Comparison of ENCODE assay signal across 9 mouse cellular contexts in the genomic region with DNA sequence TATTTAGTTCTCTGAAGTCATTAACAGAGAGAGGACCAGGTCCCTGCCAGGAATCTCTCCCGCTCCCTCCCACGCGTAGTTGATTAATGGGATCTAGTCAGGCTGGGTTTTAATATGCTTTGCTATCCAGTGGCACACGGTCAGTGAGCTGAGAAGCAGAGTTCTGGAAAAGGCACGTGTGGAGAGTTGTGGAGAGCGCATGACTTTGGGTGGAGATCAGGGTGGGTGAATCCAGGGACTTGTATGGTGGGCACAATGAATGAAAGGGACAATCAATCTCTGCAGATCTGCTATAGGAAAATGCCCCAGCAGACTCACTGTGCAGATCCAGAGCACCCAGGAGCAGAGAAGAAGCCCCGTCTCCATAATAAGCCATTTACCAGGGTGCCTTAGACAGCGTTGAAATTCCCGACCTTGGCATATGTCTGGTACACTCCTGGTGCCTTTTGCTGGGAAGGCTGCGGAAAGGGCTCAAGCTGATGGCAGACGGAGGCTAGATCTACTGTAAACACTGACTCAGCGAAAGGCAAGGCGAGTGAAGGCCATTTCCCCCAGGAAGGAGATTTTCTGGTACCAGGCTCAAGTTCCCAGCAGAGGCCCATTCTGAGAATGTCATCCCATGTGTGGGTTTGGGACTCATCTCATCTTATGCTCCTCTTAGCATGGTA.
DNase-seq lines count a peak whose midpoint lies in the region; ATAC-seq and TF ChIP-seq lines count a peak whose summit lies in the region.
"Had no signal": no experiment of that assay in that cellular context is flagged by ENCODE, and none has a peak within 500 bp of the region (broad histone marks: within the 10 kb centered on the region; RNA-seq: fewer than 3 reads in every experiment).

No protein-coding gene starts in this region.

- no peaks in the 10 kb centered on the region for H3K27me3 ChIP-seq in embryonic facial prominence, embryonic 15.5 days
- H3K27me3 ChIP-seq in neural tube, embryonic 13.5 days = no peaks in the 10 kb centered on the region
- H3K27me3 ChIP-seq in cerebellum, adult 2 months (ENCODE audit: control insufficient read depth, insufficient read depth, low read length) = no peaks in the 10 kb centered on the region; the same call in 1 of the 2 replicates

- no peak for TF ChIP-seq POLR2A in cerebellum, adult 2 months (IDR thresholded peaks at IDR 0.05; ENCODE audit: borderline replicate concordance, insufficient read depth, low read length)

- H3K4me1 ChIP-seq in embryonic facial prominence, embryonic 15.5 days = peaks cover 23% of the 10 kb centered on the region
- peaks cover 20% of the 10 kb centered on the region for H3K4me1 ChIP-seq in neural tube, embryonic 13.5 days (replicated peaks)
- H3K4me1 ChIP-seq in cerebellum, adult 2 months (ENCODE audit: control insufficient read depth, insufficient read depth, low read length) = no peaks in the 10 kb centered on the region; the same call in 1 of the 2 replicates

- peak overlapping the region; percentile 46; the same call in 1 of the 2 replicates for H3K4me2 ChIP-seq in embryonic facial prominence, embryonic 15.5 days (replicated peaks)
- H3K4me2 ChIP-seq in neural tube, embryonic 13.5 days = peak overlapping the region; percentile 43

- peak; percentile 16 to 41 for DNase-seq in urinary bladder, adult 18-20 months (ENCODE audit: low spot score in 2 of 2)
- DNase-seq in urinary bladder, postnatal 25 days (ENCODE audit: low spot score) = no peak
- DNase-seq in kidney, adult 18-20 months = peak; percentile 34
- no peak for DNase-seq in left cerebral cortex, adult 11 months (ENCODE audit: low spot score)
- DNase-seq in cerebellum, adult 8-10 months = no peak
- DNase-seq in cerebellum, adult 2 months = no peak

- H3K4me3 ChIP-seq in embryonic facial prominence, embryonic 15.5 days (replicated peaks) = no peak overlapping the region
- H3K4me3 ChIP-seq in neural tube, embryonic 13.5 days = no peak overlapping the region
- H3K4me3 ChIP-seq in cerebellum, adult 2 months (replicated peaks; ENCODE audit: insufficient read depth, low read depth, low read length) = no peak overlapping the region

- no peaks in the 10 kb centered on the region for H3K36me3 ChIP-seq in embryonic facial prominence, embryonic 15.5 days
- no peaks in the 10 kb centered on the region for H3K36me3 ChIP-seq in neural tube, embryonic 13.5 days

- 68% methylated on average over 13 of the region's 13 CpGs for WGBS in embryonic facial prominence, embryonic 15.5 days
- 63% methylated on average over 13 of the region's 13 CpGs for WGBS in neural tube, embryonic 13.5 days
- WGBS in cerebellum, adult 2 months = 59% methylated on average over 13 of the region's 13 CpGs

- ATAC-seq in embryonic facial prominence, embryonic 15.5 days (ENCODE audit: insufficient number of reproducible peaks, low FRiP score, low TSS enrichment, low read depth) = no peak
- ATAC-seq in neural tube, embryonic 13.5 days (ENCODE audit: low read depth) = no peak

- no peaks in the 10 kb centered on the region for H3K9me3 ChIP-seq in embryonic facial prominence, embryonic 15.5 days (replicated peaks)
- H3K9me3 ChIP-seq in neural tube, embryonic 13.5 days = no peaks in the 10 kb centered on the region

- TF ChIP-seq CTCF in cerebellum, adult 2 months (IDR thresholded peaks at IDR 0.05; ENCODE audit: borderline replicate concordance, insufficient read depth, low read depth, low read length) = no peak

- H3K9ac ChIP-seq in embryonic facial prominence, embryonic 15.5 days = no peak overlapping the region
- no peak overlapping the region for H3K9ac ChIP-seq in neural tube, embryonic 13.5 days
- H3K9ac ChIP-seq: liver, embryonic 14.5 days had no signal

- H3K27ac ChIP-seq in embryonic facial prominence, embryonic 15.5 days (replicated peaks) = peak overlapping the region; percentile 68; the same call in 1 of the 2 replicates
- peak overlapping the region; percentile 46 for H3K27ac ChIP-seq in neural tube, embryonic 13.5 days (replicated peaks)
- no peak overlapping the region for H3K27ac ChIP-seq in cerebellum, adult 2 months (ENCODE audit: insufficient read depth, low read length)
- H3K27ac ChIP-seq: liver, embryonic 14.5 days had no signal

Comparison
In these comparisons a context has a peak if more than half of its experiments do, and no peak if none do; other contexts are left out.
1. DNase-seq: peak in urinary bladder, adult 18-20 months (2 of 2) and kidney, adult 18-20 months (single experiment); none in urinary bladder, postnatal 25 days (single experiment), left cerebral cortex, adult 11 months (single experiment), cerebellum, adult 8-10 months (single experiment) and cerebellum, adult 2 months (0 of 2).